Mouse (Mus musculus) myocyte (in vitro differentiated cells): ENCODE data around the gene Ubash3b.

Experiments used
- CEBPB ChIP-seq: IDR thresholded peaks from 2 replicates; pipeline ENCODE4 v1.6.1; 2011; ENCODE audit warnings: mild to moderate bottlenecking, moderate library complexity; ENCODE audit not compliant: poor library complexity, insufficient read depth, severe bottlenecking
- E2F4 ChIP-seq: IDR thresholded peaks from one replicate; pipeline ENCODE4 v1.6.1; 2011; ENCODE audit warnings: mild to moderate bottlenecking, control low read depth, moderate library complexity; ENCODE audit not compliant: insufficient read depth
- MAX ChIP-seq: IDR thresholded peaks from one replicate; pipeline ENCODE4 v1.6.1; 2011; ENCODE audit warnings: low read depth, mild to moderate bottlenecking, control low read depth
- MYOD1 ChIP-seq, 3 experiments: IDR thresholded peaks; one replicate each; pipeline ENCODE4 v1.6.1; 2011; ENCODE audit warnings: control low read depth in 2 of 3, low read depth in 2 of 3, mild to moderate bottlenecking in 2 of 3, moderate library complexity in 1 of 3; ENCODE audit not compliant: insufficient read length in 2 of 3, control insufficient read depth in 1 of 3
- MYOG ChIP-seq, 3 experiments: IDR thresholded peaks; one replicate each; pipeline ENCODE4 v1.6.1; 2011; ENCODE audit warnings: control low read depth in 2 of 3, low read depth in 2 of 3, mild to moderate bottlenecking in 2 of 3; ENCODE audit not compliant: insufficient read length in 2 of 3, control insufficient read depth in 1 of 3, insufficient read depth in 1 of 3
- POLR2A ChIP-seq: IDR thresholded peaks from one replicate; pipeline ENCODE4 v1.6.1; 2011; ENCODE audit warnings: low read depth, mild to moderate bottlenecking, control low read depth, moderate library complexity; ENCODE audit not compliant: insufficient read length
- POLR2AphosphoS2 ChIP-seq: IDR thresholded peaks from one replicate; pipeline ENCODE4 v1.6.1; 2011; ENCODE audit warnings: low read depth, control low read depth; ENCODE audit not compliant: insufficient read length
- REST ChIP-seq: IDR thresholded peaks from one replicate; pipeline ENCODE4 v1.6.1; 2011; ENCODE audit warnings: mild to moderate bottlenecking, control low read depth, moderate library complexity; ENCODE audit not compliant: insufficient read depth, insufficient read length
- SRF ChIP-seq: IDR thresholded peaks from one replicate; pipeline ENCODE4 v1.6.1; 2011; ENCODE audit warnings: low read depth; ENCODE audit not compliant: control insufficient read depth, insufficient read length
- TCF12 ChIP-seq: IDR thresholded peaks from one replicate; pipeline ENCODE4 v1.6.1; 2011; ENCODE audit warnings: mild to moderate bottlenecking, control low read depth; ENCODE audit not compliant: poor library complexity, insufficient read depth, severe bottlenecking
- TCF3 ChIP-seq: IDR thresholded peaks from one replicate; pipeline ENCODE4 v1.6.1; 2011; ENCODE audit warnings: low read depth, control low read depth; ENCODE audit not compliant: insufficient read length
- USF1 ChIP-seq: IDR thresholded peaks from one replicate; pipeline ENCODE4 v1.6.1; 2011; ENCODE audit warnings: low read depth, mild to moderate bottlenecking, control low read depth, moderate library complexity

- TF ChIP-seq SRF (no peak), POLR2A (no peak), MAX (no peak), E2F4 (no peak), TCF12 (no peak), MYOD1 (IDR thresholded peaks at IDR 0.05; ENCODE audit: control insufficient read depth in 1 of 3, insufficient read length in 2 of 3, low read depth in 2 of 3) (no peak), POLR2AphosphoS2 (no peak), USF1 (no peak), CEBPB (no peak), TCF3 (no peak), MYOG (IDR thresholded peaks at IDR 0.05; ENCODE audit: control insufficient read depth in 1 of 3, insufficient read depth in 1 of 3, insufficient read length in 2 of 3, low read depth in 2 of 3) (no peak), REST (no peak)
Measured at GRCm38 (mm10) chr9:41076150-41076549, 85.3 kb downstream of the Ubash3b start.
